Mouse (Mus musculus) retina, postnatal 1 day (tissue): ENCODE measurements around the gene Samd7.
"Not testable (repeated sequence)": the region's sequence is repeated elsewhere in the genome, so short reads cannot be mapped to it uniquely, and the experiment has no call there.

Experiments used
- DNase-seq: peaks from one replicate; pipeline ENCODE4 v3.0.0-alpha.2; 2012

The Samd7 gene

GRCm38 (mm10) chr3:30746006-30746405, at the start of gene Samd7:
TSS of gene Samd7 (plus strand) at chr3:30746293.
- peak; percentile 78 for DNase-seq

- DNase-seq, result peak; percentile 83
Observed at GRCm38 (mm10) chr3:30696346-30696745, 49.7 kb upstream of the Samd7 start.

GRCm38 (mm10) chr3:30697891-30698290, 48.2 kb upstream of the Samd7 start:
- no peak for DNase-seq

GRCm38 (mm10) chr3:30699711-30700505, 46.2 kb upstream of the Samd7 start, which contains the start of gene Lrrc31:
TSS of gene Lrrc31 (minus strand) at chr3:30699843.
- DNase-seq, result not testable (repeated sequence)

- no peak for DNase-seq
Observed at GRCm38 (mm10) chr3:30705977-30706376, 40.1 kb upstream of the Samd7 start.

GRCm38 (mm10) chr3:30706614-30707276, 39.3 kb upstream of the Samd7 start:
- no peak for DNase-seq

GRCm38 (mm10) chr3:30710191-30710590, 35.9 kb upstream of the Samd7 start:
- no peak for DNase-seq

GRCm38 (mm10) chr3:30713334-30713733, 32.8 kb upstream of the Samd7 start:
- no peak for DNase-seq

- no peak for DNase-seq
Observed at GRCm38 (mm10) chr3:30718649-30719048, 27.4 kb upstream of the Samd7 start.

- no peak for DNase-seq
Observed at GRCm38 (mm10) chr3:30722036-30722435, 24.1 kb upstream of the Samd7 start.

GRCm38 (mm10) chr3:30722461-30722860, 23.6 kb upstream of the Samd7 start:
- no peak for DNase-seq

GRCm38 (mm10) chr3:30723179-30723578, 22.9 kb upstream of the Samd7 start:
- DNase-seq, result no peak

GRCm38 (mm10) chr3:30724105-30724824, 21.8 kb upstream of the Samd7 start:
- no peak for DNase-seq

- DNase-seq, result no peak
Observed at GRCm38 (mm10) chr3:30724848-30725465, 21.1 kb upstream of the Samd7 start.

GRCm38 (mm10) chr3:30725514-30725913, 20.6 kb upstream of the Samd7 start:
- DNase-seq, result no peak

- no peak for DNase-seq
Observed at GRCm38 (mm10) chr3:30727209-30727608, 18.9 kb upstream of the Samd7 start.

GRCm38 (mm10) chr3:30729046-30729445, 17.0 kb upstream of the Samd7 start:
- DNase-seq, result no peak

GRCm38 (mm10) chr3:30736809-30737208, 9.3 kb upstream of the Samd7 start:
- peak; percentile 18 for DNase-seq

- no peak for DNase-seq
Observed at GRCm38 (mm10) chr3:30741306-30741705, 4.8 kb upstream of the Samd7 start.

- DNase-seq, result no peak
Observed at GRCm38 (mm10) chr3:30742891-30743290, 3.2 kb upstream of the Samd7 start.

- peak; percentile 85 for DNase-seq
Observed at GRCm38 (mm10) chr3:30748316-30748715, 2.2 kb downstream of the Samd7 start.

- DNase-seq, result no peak
Observed at GRCm38 (mm10) chr3:30754696-30755095, 8.6 kb downstream of the Samd7 start.

- DNase-seq, result no peak
Observed at GRCm38 (mm10) chr3:30764877-30765276, 18.8 kb downstream of the Samd7 start.
